Mouse (Mus musculus) brain, adult 10 weeks (tissue): Measurements from ENCODE around the gene Ddah1. TPM values are rescaled to one million over a fixed set of nuclear protein-coding genes. Genes with fewer than 3 reads are reported as not detected.

Experiments used
- polyA plus RNA-seq: library from polyadenylated mRNA; stranded (reverse); fragments of 350-450 nt; fragmentation: Illumina TruSeq; extraction: RNeasy Lipid Tissue Mini Kit (QIAGEN cat#74804); gene quantifications from one replicate; pipeline ENCODE4 v1.2.3, GENCODE M21; 2015; ENCODE audit warnings: low read depth, low replicate concordance

Gene Ddah1
- polyA plus RNA-seq = 63.8 TPM

DNA sequence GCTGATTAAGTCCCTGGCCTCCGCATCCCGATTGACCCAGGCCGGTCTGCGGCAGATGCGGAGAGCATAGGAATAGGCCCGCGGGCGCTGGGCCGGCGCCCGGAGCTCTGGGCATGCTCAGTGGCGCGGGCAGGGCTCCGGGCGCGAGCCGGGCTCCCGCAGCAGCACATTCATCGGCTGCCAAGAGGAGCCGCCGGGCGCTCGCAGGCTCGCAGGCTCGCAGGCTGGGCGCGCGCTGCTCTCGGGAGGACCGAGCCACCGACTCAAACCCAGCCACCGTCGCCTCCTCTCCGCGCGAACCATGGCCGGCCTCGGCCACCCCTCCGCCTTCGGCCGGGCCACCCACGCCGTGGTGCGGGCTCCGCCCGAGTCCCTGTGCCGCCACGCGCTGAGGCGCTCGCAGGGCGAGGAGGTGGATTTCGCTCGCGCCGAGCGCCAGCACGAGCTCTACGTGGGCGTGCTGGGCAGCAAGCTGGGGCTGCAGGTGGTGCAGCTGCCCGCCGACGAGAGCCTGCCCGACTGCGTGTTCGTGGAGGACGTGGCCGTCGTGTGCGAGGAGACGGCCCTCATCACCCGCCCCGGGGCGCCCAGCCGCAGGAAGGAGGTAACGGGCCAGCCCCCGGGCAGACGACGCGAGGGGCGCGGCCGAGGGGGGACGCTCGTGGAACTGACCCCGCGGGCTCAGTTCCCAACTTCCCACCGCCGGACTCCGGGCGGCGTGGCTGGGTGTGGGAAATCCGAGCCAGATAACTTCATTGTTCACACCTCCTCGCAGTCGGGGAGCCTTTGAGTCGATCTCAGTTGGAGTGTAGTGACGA lies at the start of gene Ddah1:
TSS of gene Ddah1 (plus strand) at position 115 of the 818 bp plus-strand sequence.

DNA sequence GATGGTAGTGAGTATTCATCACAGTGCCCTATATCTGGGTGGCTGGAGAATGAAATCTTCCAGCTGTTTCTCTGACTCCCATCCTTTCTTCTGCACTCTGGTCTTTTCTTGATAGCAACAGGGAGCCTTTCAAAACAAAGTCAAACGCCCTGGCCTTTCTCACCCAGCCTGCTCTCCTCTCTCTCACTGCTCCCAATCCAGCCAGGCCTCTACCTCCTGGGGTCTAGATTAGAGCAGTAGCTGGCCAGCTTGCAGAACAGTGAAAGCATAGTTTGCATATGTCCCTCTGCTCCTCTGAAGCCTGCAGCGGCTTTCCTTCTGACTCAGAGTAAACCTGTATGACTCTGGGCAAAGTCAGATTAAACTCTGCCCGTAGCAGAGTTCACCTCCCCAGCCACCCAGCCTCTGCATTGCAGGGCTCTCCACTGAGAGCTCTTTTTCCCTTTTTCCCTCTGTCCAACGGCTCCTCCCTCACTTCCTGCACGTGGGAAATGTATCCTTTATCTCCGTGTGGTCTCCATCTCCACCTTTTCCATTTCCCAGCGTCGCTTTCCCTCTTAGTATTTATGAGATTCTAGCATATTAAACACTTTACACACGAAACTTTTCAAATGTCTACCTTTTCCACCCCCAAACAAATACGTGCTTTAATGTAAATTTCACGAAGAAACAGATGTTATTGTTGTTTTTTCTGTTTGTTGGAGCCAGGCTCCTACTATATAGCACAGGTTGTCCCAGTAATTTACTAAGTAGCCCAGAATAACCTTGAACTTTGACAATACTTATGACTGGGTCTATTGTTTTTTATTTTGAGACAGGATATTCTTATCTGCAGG lies 163.8 kb downstream of the Ddah1 start, which contains the start of gene Bcl10:
TSS of gene Bcl10 (plus strand) at position 786 of the 836 bp plus-strand sequence.

DNA sequence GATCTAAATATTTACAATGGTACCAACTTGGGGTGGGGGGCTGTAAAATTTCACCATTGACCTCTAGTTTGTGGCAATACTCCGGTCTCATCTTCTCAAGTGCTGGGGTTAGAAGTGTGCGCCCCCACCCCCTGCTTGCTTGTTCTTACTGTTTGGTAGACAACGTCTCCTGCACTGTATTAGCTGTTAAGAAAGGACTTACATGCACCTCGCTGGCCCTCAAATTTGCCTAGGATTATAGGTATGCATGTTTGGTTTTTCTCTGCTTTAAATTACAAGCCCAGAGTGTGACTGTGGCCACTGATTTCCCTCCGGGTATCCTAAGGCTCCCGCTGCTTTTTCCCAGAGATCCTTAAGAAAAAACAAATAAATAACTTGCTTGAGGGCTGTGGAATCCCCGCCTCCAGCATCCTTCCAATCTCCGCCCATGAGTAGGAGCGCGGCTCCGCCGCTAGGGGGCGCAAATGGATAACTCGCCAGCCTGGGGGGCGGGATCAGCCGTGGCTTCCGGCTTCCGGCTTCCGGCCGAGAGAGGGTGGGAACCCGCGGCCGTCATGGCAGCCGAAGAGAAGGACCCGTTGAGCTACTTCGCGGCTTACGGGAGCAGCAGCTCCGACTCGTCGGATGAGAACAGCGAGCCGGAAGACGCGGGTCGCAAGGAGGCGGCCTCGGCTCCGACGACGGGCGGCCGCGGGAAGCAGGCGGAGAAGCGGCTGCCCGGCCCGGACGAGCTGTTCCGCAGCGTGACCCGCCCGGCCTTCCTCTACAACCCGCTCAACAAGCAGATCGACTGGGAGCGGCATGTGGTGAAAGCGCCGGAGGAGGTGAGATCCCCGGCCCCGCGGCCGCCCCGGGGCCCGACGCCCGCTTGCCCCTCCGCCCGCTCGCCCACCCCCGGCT lies 179.3 kb downstream of the Ddah1 start, which contains the start of gene 2410004B18Rik:
TSS of gene 2410004B18Rik (plus strand) at position 510 of the 900 bp plus-strand sequence.

Other genes starting within 250 kb of the Ddah1 start
- gene Znhit6, start 182.5 kb upstream of the Ddah1 start, polyA plus RNA-seq = 13.9 TPM
- 9.6 TPM for gene Ccn1, start 108.7 kb upstream of the Ddah1 start, polyA plus RNA-seq
- gene Bcl10, start 164.1 kb downstream of the Ddah1 start, polyA plus RNA-seq = 16.7 TPM
- 49.2 TPM for gene 2410004B18Rik, start 179.3 kb downstream of the Ddah1 start, polyA plus RNA-seq
- gene Syde2, start 229.2 kb downstream of the Ddah1 start, polyA plus RNA-seq = 1.3 TPM